Mouse (Mus musculus): ENCODE results near the gene Irgc1.
"Not testable (repeated sequence)": the region's sequence is repeated elsewhere in the genome, so short reads cannot be mapped to it uniquely, and the experiment has no call there.

Gene Irgc1

DNA sequence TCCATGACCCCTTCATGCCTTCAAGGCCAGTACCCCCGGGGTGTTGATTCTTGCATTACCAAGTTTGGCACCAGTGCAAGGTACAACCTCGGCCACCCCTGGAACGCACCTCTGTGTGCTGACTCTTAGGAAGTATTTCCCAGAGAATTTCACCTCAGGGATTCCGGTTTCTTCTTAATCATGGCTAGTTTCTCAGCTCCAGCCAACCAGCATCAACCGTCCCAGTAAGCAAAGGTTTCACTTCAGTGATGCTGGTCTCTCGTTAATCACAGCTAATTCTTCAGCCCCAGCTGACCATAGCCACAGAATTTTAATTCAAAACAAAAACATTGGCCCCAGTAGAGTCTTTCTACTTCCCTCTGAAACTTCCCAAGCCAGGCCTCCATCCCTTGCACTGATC is 42.0 kb downstream of the Irgc1 start:
- Histone ChIP-seq H3K4me1 (replicated peaks; ENCODE audit: low read depth, low read length) (peaks cover 46% of the 10 kb centered on the region), H3K36me3 (ENCODE audit: insufficient read depth, low read length) (peaks cover 77% of the 10 kb centered on the region), H3K9me3 (ENCODE audit: low read length) (peaks cover 4% of the 10 kb centered on the region; the same call in 1 of the 2 replicates), H3K27me3 (ENCODE audit: insufficient read depth, low read length) (no peaks in the 10 kb centered on the region), H3K4me3 (replicated peaks; ENCODE audit: low read length) (no peak overlapping the region)
- TF ChIP-seq CTCF (conservative IDR thresholded peaks at IDR 0.05; ENCODE audit: low read length): no peak
- no peak for TF ChIP-seq POU5F1 (IDR thresholded peaks at IDR 0.05; ENCODE audit: borderline replicate concordance, low read length)
- TF ChIP-seq NANOG (IDR thresholded peaks at IDR 0.05; ENCODE audit: borderline replicate concordance, low read length): no peak

DNA sequence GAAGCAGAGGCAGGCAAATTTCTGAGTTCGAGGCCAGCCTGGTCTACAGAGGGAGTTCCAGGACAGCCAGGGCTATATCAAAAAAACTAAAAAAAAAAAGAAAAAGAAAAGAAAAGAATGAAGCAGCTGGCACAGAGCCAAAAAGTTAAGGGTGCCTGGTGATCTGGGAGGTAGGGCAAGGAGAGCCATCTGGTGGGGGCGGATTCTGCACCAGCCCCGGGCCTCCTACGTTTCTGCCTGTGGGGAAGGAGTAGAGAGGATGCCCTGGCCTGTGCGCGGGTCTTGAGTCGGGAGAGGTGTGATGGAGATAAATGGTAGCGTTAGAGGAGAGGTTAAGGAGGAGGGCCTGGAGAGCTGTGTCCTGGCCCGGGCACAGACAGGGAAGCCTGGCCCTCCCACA is 43.9 kb downstream of the Irgc1 start:
- Histone ChIP-seq H3K27me3 (ENCODE audit: insufficient read depth, low read length) (no peaks in the 10 kb centered on the region), H3K4me3 (replicated peaks; ENCODE audit: low read length) (no peak overlapping the region), H3K4me1 (replicated peaks; ENCODE audit: low read depth, low read length) (peaks cover 49% of the 10 kb centered on the region), H3K36me3 (ENCODE audit: insufficient read depth, low read length) (peaks cover 69% of the 10 kb centered on the region), H3K9me3 (ENCODE audit: low read length) (peaks cover 4% of the 10 kb centered on the region; the same call in 1 of the 2 replicates)
- TF ChIP-seq POU5F1 (IDR thresholded peaks at IDR 0.05; ENCODE audit: borderline replicate concordance, low read length): no peak
- TF ChIP-seq NANOG (IDR thresholded peaks at IDR 0.05; ENCODE audit: borderline replicate concordance, low read length): no peak
- no peak for TF ChIP-seq CTCF (conservative IDR thresholded peaks at IDR 0.05; ENCODE audit: low read length)

DNA sequence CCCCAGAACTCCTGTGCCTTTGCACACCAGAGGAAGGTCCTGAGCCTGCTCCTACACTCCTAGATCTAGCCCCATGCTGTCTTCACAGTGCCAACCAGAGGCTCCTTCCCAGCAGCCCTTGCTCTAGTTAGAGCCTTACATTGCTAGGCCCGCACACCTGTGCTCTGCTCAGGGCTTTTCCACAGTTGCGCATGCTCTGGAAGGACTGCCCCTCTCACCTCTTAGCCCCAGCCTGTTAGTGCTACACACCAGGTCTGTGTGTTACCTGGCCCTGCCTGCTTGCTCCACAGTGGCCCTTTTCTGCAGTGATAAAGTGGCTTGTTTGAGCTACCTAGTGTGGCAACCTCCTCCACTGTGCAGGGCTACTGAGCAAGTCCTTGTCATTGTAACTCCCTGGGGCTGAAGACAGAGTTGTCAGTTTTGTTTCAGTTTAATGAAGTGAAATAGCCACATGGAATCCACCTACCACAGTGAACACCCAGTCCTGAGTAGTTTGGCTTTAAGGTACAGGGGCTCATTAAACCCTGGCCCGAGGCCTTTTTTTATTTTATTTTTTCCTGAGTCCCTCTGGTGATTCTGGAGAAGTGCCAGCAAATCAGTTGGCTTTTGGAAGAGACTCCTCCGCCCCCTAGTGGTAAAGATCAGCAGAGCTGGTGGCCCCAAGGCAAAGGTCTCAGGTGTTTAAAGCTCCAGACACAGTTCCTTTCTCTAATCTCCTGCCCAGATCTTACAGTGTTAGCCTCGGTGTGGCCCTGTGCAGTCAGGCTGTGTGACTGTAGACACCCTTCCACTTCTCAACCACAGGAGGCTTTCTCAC is 45.4 kb downstream of the Irgc1 start:
- Histone ChIP-seq H3K9me3 (ENCODE audit: low read length) (no peaks in the 10 kb centered on the region), H3K4me1 (replicated peaks; ENCODE audit: low read depth, low read length) (peaks cover 60% of the 10 kb centered on the region), H3K27me3 (ENCODE audit: insufficient read depth, low read length) (no peaks in the 10 kb centered on the region), H3K36me3 (ENCODE audit: insufficient read depth, low read length) (peaks cover 60% of the 10 kb centered on the region), H3K4me3 (replicated peaks; ENCODE audit: low read length) (no peak overlapping the region)
- TF ChIP-seq NANOG (IDR thresholded peaks at IDR 0.05; ENCODE audit: borderline replicate concordance, low read length) (no peak), POU5F1 (IDR thresholded peaks at IDR 0.05; ENCODE audit: borderline replicate concordance, low read length) (no peak), CTCF (conservative IDR thresholded peaks at IDR 0.05; ENCODE audit: low read length) (peak; percentile 91)

DNA sequence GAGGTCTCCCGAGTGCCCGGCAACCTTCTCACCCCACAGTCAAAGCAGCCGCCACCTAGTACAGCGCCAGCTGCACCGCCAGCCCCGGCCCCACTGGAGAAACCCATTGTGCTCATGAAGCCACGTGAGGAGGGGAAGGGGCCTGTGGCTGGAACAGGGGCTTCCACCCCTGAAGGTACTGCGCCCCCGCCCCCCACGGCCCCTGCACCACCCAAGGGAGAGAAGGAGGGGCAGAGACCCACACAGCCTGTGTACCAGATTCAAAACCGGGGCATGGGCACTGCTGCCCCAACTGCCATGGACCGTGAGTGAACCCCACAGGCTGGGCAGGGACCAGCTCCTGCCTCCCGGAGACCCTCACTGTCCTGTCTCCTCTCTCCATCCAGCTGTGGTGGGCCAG is 46.4 kb downstream of the Irgc1 start:
- 0 out of 2 replicates have a peak overlapping the region, but pooled peaks have one; percentile 10 for H3K4me3 ChIP-seq (replicated peaks; ENCODE audit: low read length)
- no peaks in the 10 kb centered on the region for H3K27me3 ChIP-seq (ENCODE audit: insufficient read depth, low read length)
- TF ChIP-seq POU5F1 (IDR thresholded peaks at IDR 0.05; ENCODE audit: borderline replicate concordance, low read length) (no peak), NANOG (IDR thresholded peaks at IDR 0.05; ENCODE audit: borderline replicate concordance, low read length) (no peak), CTCF (conservative IDR thresholded peaks at IDR 0.05; ENCODE audit: low read length) (no peak)
- peaks cover 65% of the 10 kb centered on the region for H3K4me1 ChIP-seq (replicated peaks; ENCODE audit: low read depth, low read length)
- H3K9me3 ChIP-seq (ENCODE audit: low read length): no peaks in the 10 kb centered on the region
- H3K36me3 ChIP-seq (ENCODE audit: insufficient read depth, low read length): peaks cover 65% of the 10 kb centered on the region

DNA sequence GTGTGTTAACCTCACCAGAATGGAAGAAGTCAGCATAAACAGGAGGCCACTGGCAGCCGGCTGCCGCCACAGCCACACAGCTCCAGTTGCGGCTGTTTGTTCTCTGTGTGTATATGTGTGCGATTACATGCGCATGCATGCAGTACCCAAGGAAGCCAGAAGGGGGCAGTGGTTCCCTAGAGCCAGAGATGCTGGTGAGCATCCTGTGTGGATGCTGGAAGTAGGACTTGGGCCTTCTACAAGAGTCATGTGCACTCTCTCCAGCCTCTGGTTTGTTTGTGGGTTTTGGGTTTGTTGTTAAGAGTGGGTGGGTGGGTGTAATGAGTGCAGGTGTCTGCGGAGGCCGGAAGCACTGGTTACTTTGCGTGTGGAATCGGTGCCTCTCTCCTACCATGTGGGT is 49.2 kb downstream of the Irgc1 start:
- Histone ChIP-seq H3K27me3 (ENCODE audit: insufficient read depth, low read length) (no peaks in the 10 kb centered on the region), H3K36me3 (ENCODE audit: insufficient read depth, low read length) (peaks cover 44% of the 10 kb centered on the region), H3K9me3 (ENCODE audit: low read length) (no peaks in the 10 kb centered on the region), H3K4me1 (replicated peaks; ENCODE audit: low read depth, low read length) (peaks cover 68% of the 10 kb centered on the region), H3K4me3 (replicated peaks; ENCODE audit: low read length) (peak overlapping the region; percentile 45; the same call in 1 of the 2 replicates)
- TF ChIP-seq NANOG (IDR thresholded peaks at IDR 0.05; ENCODE audit: borderline replicate concordance, low read length) (no peak), CTCF (conservative IDR thresholded peaks at IDR 0.05; ENCODE audit: low read length) (peak; percentile 77), POU5F1 (IDR thresholded peaks at IDR 0.05; ENCODE audit: borderline replicate concordance, low read length) (no peak)

DNA sequence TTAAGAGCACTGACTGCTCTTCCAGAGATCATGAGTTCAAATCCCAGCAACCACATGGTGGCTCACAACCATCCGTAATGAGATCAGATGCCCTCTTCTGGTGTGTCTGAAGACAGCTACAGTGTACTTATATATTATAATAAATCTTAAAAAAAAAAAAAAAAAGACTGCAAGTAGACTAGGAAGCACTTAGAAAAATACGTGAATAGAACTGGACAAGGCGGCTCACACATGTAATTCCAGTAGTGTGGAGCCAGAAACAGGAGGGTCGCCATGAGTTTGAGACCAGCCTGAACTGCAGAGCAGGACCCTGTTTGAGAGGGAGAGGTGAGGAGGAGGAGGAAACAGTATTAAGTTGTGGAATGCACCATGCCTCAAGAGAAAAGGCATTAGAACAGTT is 51.6 kb downstream of the Irgc1 start:
- H3K4me3 ChIP-seq (replicated peaks; ENCODE audit: low read length): not testable (repeated sequence)
- H3K4me1 ChIP-seq (replicated peaks; ENCODE audit: low read depth, low read length): peaks cover 49% of the 10 kb centered on the region

DNA sequence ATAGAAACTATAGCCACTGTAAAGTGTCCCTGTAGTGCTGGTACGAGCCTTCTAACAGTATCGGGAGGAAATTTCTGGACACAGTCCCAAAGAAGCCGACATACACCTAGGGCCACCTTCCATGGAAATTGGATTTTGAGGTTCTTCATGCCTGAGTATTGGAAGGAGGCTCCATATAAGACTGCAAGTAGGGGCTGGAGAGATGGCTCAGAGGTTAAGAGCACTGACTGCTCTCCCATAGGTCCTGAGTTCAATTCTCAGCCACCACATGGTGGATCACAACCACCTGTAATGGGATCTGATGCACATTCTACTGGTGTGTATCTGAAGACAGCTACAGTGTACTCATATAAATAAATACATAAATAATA is 52.0 kb downstream of the Irgc1 start:
- Histone ChIP-seq H3K9me3 (ENCODE audit: low read length) (no peaks in the 10 kb centered on the region), H3K4me3 (replicated peaks; ENCODE audit: low read length) (peak overlapping the region; percentile 79), H3K4me1 (replicated peaks; ENCODE audit: low read depth, low read length) (peaks cover 45% of the 10 kb centered on the region), H3K27me3 (ENCODE audit: insufficient read depth, low read length) (no peaks in the 10 kb centered on the region), H3K36me3 (ENCODE audit: insufficient read depth, low read length) (peaks cover 16% of the 10 kb centered on the region)
- TF ChIP-seq POU5F1 (IDR thresholded peaks at IDR 0.05; ENCODE audit: borderline replicate concordance, low read length) (no peak), CTCF (conservative IDR thresholded peaks at IDR 0.05; ENCODE audit: low read length) (no peak), NANOG (IDR thresholded peaks at IDR 0.05; ENCODE audit: borderline replicate concordance, low read length) (no peak)

More for the DNA sequence above, 51.6 kb downstream of the Irgc1 start:
- not testable (repeated sequence) for H3K27me3 ChIP-seq (ENCODE audit: insufficient read depth, low read length); H3K9me3 ChIP-seq (ENCODE audit: low read length)
- H3K36me3 ChIP-seq (ENCODE audit: insufficient read depth, low read length): peaks cover 21% of the 10 kb centered on the region

DNA sequence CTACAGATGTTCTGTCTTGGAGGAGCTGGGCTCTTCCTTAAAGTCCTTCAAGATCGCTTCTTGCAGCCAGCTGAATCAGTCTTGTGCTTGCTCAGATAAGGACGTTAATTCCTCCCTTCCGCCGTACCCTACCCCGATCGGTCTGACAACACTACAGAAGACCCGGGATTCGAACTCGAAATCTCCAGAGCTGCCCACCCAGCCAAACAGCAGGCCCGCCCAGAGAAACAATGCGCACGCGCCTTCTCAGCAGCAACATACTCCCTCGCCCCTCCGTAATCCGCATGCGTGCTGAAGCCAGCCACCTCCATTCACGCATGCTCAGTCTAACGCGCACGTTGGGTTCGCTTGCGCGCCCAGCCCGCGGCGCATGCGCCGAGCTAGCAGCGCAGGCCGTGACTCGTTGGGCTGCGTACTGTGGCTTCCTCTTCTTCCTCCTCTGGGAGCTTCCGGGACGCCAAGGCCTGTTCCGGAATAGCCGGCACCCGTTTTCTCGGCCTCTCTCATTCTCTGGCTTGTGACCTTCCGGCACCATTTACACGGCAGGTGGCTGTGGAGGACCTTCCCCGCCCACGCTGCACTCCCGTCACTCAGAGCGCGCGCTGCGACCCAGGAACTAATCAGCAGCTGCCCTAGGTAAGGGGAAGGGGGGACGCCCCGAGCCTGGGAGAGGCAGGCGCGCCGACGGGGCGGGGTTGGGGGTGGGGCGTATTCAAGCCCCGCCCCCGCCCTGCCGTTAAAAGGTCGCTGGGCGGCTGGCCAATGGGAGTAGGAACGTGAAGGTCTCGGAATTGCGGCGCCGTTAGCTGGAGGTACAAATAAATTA is 52.6 kb downstream of the Irgc1 start, which contains the start of gene Smg9:
Gene Smg9, plus strand, starts transcription at position 364 of the 826 bp plus-strand sequence.
- H3K9me3 ChIP-seq (ENCODE audit: low read length): no peaks in the 10 kb centered on the region
- TF ChIP-seq NANOG (IDR thresholded peaks at IDR 0.05; ENCODE audit: borderline replicate concordance, low read length) (no peak), POU5F1 (IDR thresholded peaks at IDR 0.05; ENCODE audit: borderline replicate concordance, low read length) (no peak), CTCF (conservative IDR thresholded peaks at IDR 0.05; ENCODE audit: low read length) (no peak)
- H3K36me3 ChIP-seq (ENCODE audit: insufficient read depth, low read length): peaks cover 14% of the 10 kb centered on the region
- no peaks in the 10 kb centered on the region for H3K27me3 ChIP-seq (ENCODE audit: insufficient read depth, low read length)
- H3K4me1 ChIP-seq (replicated peaks; ENCODE audit: low read depth, low read length): peaks cover 46% of the 10 kb centered on the region
- H3K4me3 ChIP-seq (replicated peaks; ENCODE audit: low read length): peak within 1 kb of the TSS; percentile 79

All from E14TG2a.4 (cell line).